Mouse (Mus musculus): ENCODE data around the gene Fcnb.
A peak's percentile ranks its signal among the peaks of the same experiment; 100 is the strongest.

Gene Fcnb

GRCm38 (mm10) chr2:28075616-28076187 lies 9.0 kb downstream of the Fcnb start:
- no peak for DNase-seq

GRCm38 (mm10) chr2:28068537-28068878 lies 16.2 kb downstream of the Fcnb start:
- DNase-seq, result no peak

GRCm38 (mm10) chr2:28067821-28068536 lies 16.7 kb downstream of the Fcnb start:
- peak; percentile 25 for DNase-seq

GRCm38 (mm10) chr2:28067175-28067574 lies 17.5 kb downstream of the Fcnb start:
- DNase-seq, result no peak

- DNase-seq, result no peak
These were observed 18.0 kb downstream of the Fcnb start for GRCm38 (mm10) chr2:28066686-28067085.

GRCm38 (mm10) chr2:28065081-28065651 lies 19.5 kb downstream of the Fcnb start:
- no peak for DNase-seq

- no peak for DNase-seq
These were observed 20.2 kb downstream of the Fcnb start for GRCm38 (mm10) chr2:28064339-28065080.

DNA sequence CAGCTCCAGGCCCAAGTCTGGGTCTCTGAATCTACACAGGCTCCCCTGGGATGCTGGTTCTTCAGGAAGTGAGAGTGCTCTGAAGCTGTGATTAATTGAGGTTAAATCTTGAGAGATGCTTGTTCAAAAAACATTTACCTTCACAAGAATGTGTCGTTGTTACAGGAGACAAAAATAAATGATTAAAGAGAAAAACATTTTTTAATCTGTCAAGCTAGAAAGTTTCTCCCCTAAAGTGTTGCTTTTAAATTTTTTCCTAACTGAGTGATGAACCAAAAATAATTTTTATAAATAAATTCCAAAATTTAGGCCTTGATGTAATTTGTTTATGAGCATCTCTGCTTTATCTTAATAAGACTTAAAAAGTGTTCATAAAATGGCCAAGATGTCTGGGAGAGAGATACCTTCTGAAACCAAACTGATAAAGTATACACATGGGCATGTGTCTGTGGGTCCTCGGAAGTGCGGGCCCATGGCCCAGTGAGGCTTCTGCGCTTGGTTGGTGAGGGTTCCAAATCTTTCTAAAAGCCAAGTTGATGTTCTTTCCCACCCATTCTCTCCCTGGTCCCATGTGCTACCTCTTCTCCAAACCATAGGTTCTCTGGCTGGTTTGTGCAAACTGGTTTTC lies 20.9 kb downstream of the Fcnb start:
- no peak for DNase-seq

DNA sequence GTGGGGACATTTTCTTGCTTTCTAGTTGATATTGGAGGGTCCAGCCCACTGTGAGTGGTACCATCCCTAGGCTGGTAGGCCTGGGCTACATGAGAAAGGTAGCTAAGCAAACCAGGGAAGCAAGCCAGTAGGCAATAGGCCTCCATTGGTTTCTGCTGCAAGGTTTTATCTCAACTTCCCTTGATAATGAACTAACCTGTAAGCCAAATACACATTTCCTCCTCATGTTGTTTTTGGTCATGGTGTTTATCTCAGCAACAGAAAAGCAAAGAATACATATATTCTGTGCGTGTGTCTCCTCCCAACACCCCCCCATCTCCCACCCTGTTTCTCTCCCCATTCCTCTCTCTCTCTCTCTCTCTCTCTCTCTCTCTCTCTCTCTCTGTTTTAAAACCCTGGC lies 24.8 kb downstream of the Fcnb start:
- no peak for DNase-seq

DNA sequence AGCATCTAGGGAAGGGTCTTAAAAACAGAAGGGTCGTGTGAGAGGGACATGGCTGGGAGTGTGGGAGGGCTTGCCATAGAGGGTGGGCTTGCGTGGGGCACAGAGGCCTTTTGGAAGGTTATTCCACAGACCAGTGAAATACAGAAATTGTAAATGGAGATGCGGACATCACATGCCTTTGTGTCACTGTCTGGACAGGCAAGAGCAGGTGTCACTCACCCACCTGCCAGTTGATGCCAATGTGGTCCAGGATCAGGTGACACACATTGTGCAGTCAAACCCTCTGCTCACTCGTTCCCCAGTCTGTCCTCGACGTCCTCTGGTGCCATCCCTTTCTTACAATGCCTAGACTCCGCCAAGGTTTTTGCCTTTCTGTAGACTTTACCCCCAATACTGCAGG lies 37.6 kb downstream of the Fcnb start:
- DNase-seq, result no peak

- no peak for DNase-seq
These were observed 38.4 kb downstream of the Fcnb start for GRCm38 (mm10) chr2:28046311-28046710.

- no peak for DNase-seq
These were observed 39.6 kb downstream of the Fcnb start for GRCm38 (mm10) chr2:28044920-28045598.

DNA sequence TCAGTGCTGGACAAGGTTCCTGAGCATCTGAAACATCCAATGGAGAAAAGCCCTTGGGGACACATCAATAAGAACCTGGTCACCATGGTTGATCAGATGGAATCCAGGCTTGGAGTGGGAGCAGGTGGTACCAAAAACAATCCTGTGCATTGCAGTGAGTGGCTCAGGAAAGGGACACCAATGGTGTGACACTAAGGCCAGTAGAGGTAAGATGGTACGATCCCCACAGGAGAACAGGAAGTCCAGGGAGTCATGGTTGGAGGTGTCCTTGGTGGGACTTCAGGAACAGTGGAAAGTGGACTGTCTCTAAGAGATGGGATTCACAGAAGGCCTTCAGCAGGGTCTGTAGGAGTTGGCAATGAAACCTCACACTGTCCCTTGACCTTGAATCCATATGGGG lies 44.2 kb downstream of the Fcnb start:
- DNase-seq, result no peak

- DNase-seq, result no peak
These were observed 44.9 kb downstream of the Fcnb start for GRCm38 (mm10) chr2:28039647-28040325.

DNA sequence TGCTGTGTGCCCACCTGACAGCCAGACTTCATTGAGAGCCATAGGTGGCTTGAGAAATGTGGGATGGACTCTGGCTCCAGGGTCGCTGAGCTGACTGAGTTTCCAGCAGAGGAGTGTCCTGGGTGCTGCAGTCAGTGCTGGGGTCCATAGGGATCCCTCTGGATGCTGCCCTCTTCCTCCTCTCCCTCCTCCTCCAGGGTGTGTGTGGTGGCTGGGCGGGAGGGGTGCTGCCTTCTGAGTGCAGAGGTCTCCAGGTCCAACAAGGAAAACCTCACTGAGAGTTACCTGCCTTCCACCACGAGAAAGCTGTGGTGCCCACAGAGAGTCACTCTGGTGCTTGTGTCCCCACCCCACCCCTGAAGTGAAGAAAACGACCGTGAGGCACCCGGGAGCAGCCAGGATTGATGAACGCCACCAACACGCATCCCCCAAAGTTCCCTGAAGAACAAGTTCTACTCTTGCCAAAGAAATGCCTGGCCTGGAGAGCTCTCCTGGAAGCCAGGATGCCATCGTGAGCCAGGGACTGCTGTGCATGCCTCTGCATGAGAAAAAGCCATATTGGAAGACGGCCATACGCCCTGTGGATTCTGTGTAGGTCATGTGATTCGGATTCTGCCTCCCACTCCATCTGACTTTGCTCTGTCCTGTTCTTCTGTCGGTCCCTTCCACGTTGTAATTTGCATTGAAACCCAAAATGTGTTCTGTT lies 46.1 kb downstream of the Fcnb start:
- no peak for DNase-seq

DNA sequence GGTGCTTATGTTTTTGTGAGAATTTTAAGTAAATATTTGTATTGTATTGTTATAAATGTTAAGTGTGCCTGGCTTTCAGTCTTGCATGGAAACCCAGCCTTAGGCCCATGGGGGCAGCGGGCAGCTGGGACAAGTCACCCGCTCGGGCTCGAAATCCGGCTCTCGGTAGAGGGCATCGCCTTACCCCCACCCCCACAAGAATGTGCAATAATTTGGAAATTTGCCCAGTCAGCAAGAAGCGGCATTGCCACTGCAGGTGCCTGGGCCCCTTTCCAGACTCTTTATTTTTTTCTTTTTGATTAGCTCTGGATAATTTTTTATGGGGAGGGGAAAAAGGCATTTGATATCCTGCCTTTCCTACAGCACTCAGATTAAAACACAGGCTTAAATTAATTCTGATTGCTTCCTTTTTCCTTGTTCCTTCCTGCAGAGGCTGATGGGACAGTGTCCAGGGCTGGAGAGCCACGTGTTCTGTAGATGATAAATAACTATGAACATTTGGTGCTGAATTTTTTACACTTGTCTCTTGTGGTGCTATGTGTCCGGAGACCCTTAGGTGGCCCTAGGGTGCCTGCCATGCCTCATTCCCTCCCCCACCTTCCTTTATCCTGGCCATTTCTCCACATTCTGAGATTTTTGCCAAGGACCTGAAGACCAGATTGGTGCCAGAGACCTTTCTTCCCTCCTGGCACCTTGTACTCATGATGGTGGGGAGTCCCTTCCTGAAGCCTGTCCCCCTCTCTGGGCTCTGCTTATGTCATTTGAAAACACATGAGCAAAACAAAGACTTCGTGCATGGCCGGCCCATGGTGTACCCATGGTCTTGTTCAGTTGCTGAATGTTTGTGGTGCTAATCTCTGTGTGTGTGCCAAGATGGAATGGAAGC lies 46.9 kb downstream of the Fcnb start:
- no peak for DNase-seq

GRCm38 (mm10) chr2:28036788-28037187 lies 47.9 kb downstream of the Fcnb start:
- no peak for DNase-seq

DNA sequence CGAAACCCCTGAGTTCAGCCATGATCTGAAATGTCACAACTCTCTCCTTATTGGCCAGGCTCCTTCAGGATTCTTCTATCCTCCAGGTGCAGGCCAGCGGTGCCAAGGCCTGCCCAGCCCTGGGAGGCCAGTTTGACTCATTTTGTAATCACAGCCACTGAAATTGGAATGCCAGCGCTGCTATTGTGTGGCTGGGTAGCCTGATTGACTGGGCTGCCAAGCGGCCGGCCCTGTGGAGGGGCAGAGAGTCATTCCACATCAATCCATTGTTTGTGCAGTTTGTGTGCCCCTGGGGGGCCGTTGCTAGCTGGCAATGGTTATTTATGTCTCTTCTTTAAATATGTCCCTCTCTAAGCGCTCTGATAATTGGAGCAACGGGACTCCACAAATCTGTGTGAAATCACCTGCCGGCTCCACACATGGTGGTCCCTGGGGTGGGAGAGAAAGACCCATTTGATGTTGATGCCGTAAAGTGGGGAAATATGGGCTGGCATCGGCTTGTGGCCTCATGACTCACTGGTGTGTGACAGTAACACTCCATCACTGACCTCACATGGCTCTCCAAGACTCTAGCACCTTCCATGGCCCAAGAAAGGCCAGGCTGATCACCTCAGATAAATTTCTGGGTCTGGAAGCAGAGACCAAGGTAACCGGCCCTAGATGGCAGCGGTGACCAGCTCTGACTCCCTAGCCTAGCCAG lies 50.5 kb downstream of the Fcnb start:
- no peak for DNase-seq

DNA sequence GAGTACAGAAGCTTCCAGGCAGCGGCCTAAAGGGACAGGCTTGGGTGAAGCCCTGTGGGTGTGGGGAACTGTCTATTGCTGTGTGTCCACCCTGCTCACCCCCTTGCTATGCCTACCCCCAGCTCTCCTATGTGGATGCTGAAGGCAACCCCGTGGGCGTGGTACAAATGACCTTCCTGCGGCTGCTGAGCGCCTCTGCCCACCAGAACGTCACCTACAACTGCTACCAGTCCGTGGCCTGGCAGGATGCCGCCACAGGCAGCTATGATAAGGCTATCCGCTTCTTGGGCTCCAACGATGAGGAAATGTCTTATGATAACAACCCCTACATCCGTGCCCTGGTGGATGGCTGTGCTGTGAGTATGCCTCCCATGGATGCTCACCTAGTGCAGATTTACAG lies 52.2 kb downstream of the Fcnb start:
- DNase-seq, result no peak

- no peak for DNase-seq
These were observed 52.8 kb downstream of the Fcnb start for GRCm38 (mm10) chr2:28031860-28032259.
